ENCODE assay signal across 9 mouse cellular contexts in genomic region chr17:27027460-27028283, GRCm38 (mm10). TPM values are rescaled to one million over a fixed set of nuclear protein-coding genes. Genes with fewer than 3 reads are reported as not detected.
DNase-seq lines count a peak whose midpoint lies in the region; ATAC-seq and TF ChIP-seq lines count a peak whose summit lies in the region.
"Had no signal": no experiment of that assay in that cellular context is flagged by ENCODE, and none has a peak within 500 bp of the region (broad histone marks: within the 10 kb centered on the region; RNA-seq: fewer than 3 reads in every experiment).

No protein-coding gene starts in this region.

- dilution Hi-C loops in CH12.LX (cut with MboI; ENCODE audit: extremely low pct_ligation_motif_present, extremely low pct_unique_long_range_greater_than_20kb, low sequenced_read_pairs): no loop called here

- H3K9ac ChIP-seq in CH12.LX (ENCODE audit: insufficient read depth, low read depth): peak overlapping the region; percentile 83
- H3K9ac ChIP-seq in heart, embryonic 14.5 days (ENCODE audit: low read length): peak overlapping the region; percentile 98
- peak overlapping the region; percentile 93 for H3K9ac ChIP-seq in kidney, postnatal 0 days (ENCODE audit: low read depth, low read length)
- peak overlapping the region; percentile 81 for H3K9ac ChIP-seq in stomach, postnatal 0 days (ENCODE audit: low read length)

- no peak for TF ChIP-seq CTCF in CH12.LX (conservative IDR thresholded peaks at IDR 0.05 in 1 of 2, IDR thresholded peaks at IDR 0.05 in 1 of 2; ENCODE audit: low read depth in 2 of 2, low read length in 2 of 2)
- TF ChIP-seq CTCF in kidney, postnatal 0 days (IDR thresholded peaks at IDR 0.05; ENCODE audit: low read depth): no peak
- no peak for TF ChIP-seq CTCF in stomach, postnatal 0 days (IDR thresholded peaks at IDR 0.05; ENCODE audit: low read depth)

- peak; percentile 54 for DNase-seq in cerebellum, adult 11-12 months
- no peak for DNase-seq in cerebellum, adult 11 months
- peak; percentile 91 for DNase-seq in CH12.LX (ENCODE audit: extremely low read depth)
- DNase-seq in cerebellum, postnatal 36 days: peak; percentile 44 to 47
- DNase-seq in kidney, postnatal 0 days (ENCODE audit: low spot score): peak; percentile 45
- peak; percentile 47 for DNase-seq in stomach, postnatal 0 days (ENCODE audit: low spot score)

- H3K4me1 ChIP-seq in CH12.LX (ENCODE audit: control insufficient read depth in 1 of 2, insufficient read depth in 2 of 2): peaks cover 15 to 36% of the 10 kb centered on the region in 2 experiments
- peaks cover 9 to 14% of the 10 kb centered on the region in 2 experiments; a peak in 3 of 4 replicates for H3K4me1 ChIP-seq in heart, embryonic 14.5 days (ENCODE audit: control insufficient read depth in 2 of 2, insufficient read depth in 2 of 2, low read length in 2 of 2)
- H3K4me1 ChIP-seq in kidney, postnatal 0 days (replicated peaks; ENCODE audit: insufficient read depth, low read length): 0 out of 2 replicates have a peak, but pooled peaks cover 7% of the 10 kb centered on the region
- H3K4me1 ChIP-seq in stomach, postnatal 0 days (replicated peaks; ENCODE audit: control insufficient read depth, insufficient read depth): peaks cover 7% of the 10 kb centered on the region

- WGBS in heart, embryonic 14.5 days: 27% methylated on average over 12 of the region's 12 CpGs
- WGBS in kidney, postnatal 0 days: 15% methylated on average over 12 of the region's 12 CpGs
- 18% methylated on average over 12 of the region's 12 CpGs for WGBS in stomach, postnatal 0 days

- TF ChIP-seq POLR2A in CH12.LX (IDR thresholded peaks at IDR 0.05; ENCODE audit: low read depth, low read length): peak; percentile 34

- H3K9me3 ChIP-seq in CH12.LX (replicated peaks; ENCODE audit: low read length): peaks cover 6% of the 10 kb centered on the region
- H3K9me3 ChIP-seq in heart, embryonic 14.5 days (ENCODE audit: control insufficient read depth, low read length): no peaks in the 10 kb centered on the region
- no peaks in the 10 kb centered on the region for H3K9me3 ChIP-seq in kidney, postnatal 0 days (replicated peaks; ENCODE audit: low read length)
- H3K9me3 ChIP-seq in stomach, postnatal 0 days (ENCODE audit: control insufficient read depth, low read length): no peaks in the 10 kb centered on the region

- TF ChIP-seq RAD21 in CH12.LX (IDR thresholded peaks at IDR 0.05; ENCODE audit: low read depth, low read length): no peak

- no peaks in the 10 kb centered on the region for H3K27me3 ChIP-seq in CH12.LX (replicated peaks)
- H3K27me3 ChIP-seq in heart, embryonic 14.5 days (ENCODE audit: control insufficient read depth, insufficient read depth, low read length): no peaks in the 10 kb centered on the region
- H3K27me3 ChIP-seq in kidney, postnatal 0 days (ENCODE audit: insufficient read depth, low read length): no peaks in the 10 kb centered on the region
- H3K27me3 ChIP-seq in stomach, postnatal 0 days (ENCODE audit: control insufficient read depth, insufficient read depth, low read length): no peaks in the 10 kb centered on the region
- H3K27me3 ChIP-seq: Patski had no signal

- H3K27ac ChIP-seq in CH12.LX (ENCODE audit: insufficient read depth, low read depth): peak overlapping the region; percentile 50
- H3K27ac ChIP-seq in heart, embryonic 14.5 days (replicated peaks in 1 of 2; ENCODE audit: control insufficient read depth in 1 of 2, insufficient read depth in 1 of 2, low read depth in 2 of 2, low read length in 2 of 2): peak overlapping the region; percentile 83 to 84
- H3K27ac ChIP-seq in kidney, postnatal 0 days: peak overlapping the region; percentile 85
- peak overlapping the region; percentile 79 for H3K27ac ChIP-seq in stomach, postnatal 0 days (replicated peaks)

- peak overlapping the region; percentile 70 to 93 (median 87) for H3K4me3 ChIP-seq in CH12.LX (replicated peaks in 1 of 3; ENCODE audit: low read depth in 2 of 3, low read length in 2 of 3, poor library complexity in 1 of 3)
- peak overlapping the region; percentile 84 to 86 for H3K4me3 ChIP-seq in heart, embryonic 14.5 days (ENCODE audit: control insufficient read depth in 1 of 2, insufficient read depth in 1 of 2, low read depth in 1 of 2, low read length in 2 of 2)
- peak overlapping the region; percentile 78 for H3K4me3 ChIP-seq in kidney, postnatal 0 days (replicated peaks; ENCODE audit: low read depth, low read length)
- H3K4me3 ChIP-seq in stomach, postnatal 0 days (ENCODE audit: low read depth, low read length): peak overlapping the region; percentile 62

- peak overlapping the region; percentile 98 for H3K4me2 ChIP-seq in CH12.LX (ENCODE audit: insufficient read depth, low read depth, poor library complexity, severe bottlenecking)
- peak overlapping the region; percentile 94 for H3K4me2 ChIP-seq in heart, embryonic 14.5 days (ENCODE audit: low read length)
- H3K4me2 ChIP-seq in kidney, postnatal 0 days (ENCODE audit: low read length): peak overlapping the region; percentile 96
- peak overlapping the region; percentile 65 for H3K4me2 ChIP-seq in stomach, postnatal 0 days (replicated peaks; ENCODE audit: low read depth)

- ATAC-seq in heart, embryonic 14.5 days (ENCODE audit: insufficient number of reproducible peaks, insufficient read depth, low FRiP score, low read depth): no peak
- ATAC-seq in kidney, postnatal 0 days (replicated peaks; ENCODE audit: low FRiP score, low read depth): 0 out of 2 replicates have a peak, but pooled peaks have one; percentile 1
- peak; percentile 53 for ATAC-seq in megakaryocyte, adult 5-6 weeks (ENCODE audit: poor library complexity, severe bottlenecking)
- ATAC-seq in stomach, postnatal 0 days (ENCODE audit: low FRiP score, low TSS enrichment): peak; percentile 43

- H3K79me2 ChIP-seq in CH12.LX (replicated peaks; ENCODE audit: control insufficient read depth, extremely low read depth, insufficient read depth, poor library complexity, severe bottlenecking): peaks cover 25% of the 10 kb centered on the region

- in situ Hi-C loops in CH12.LX (cut with MboI; ENCODE audit: low pct_ligation_motif_present, low pct_unique_long_range_greater_than_20kb, low sequenced_read_pairs): loop anchor here (25.0 kb wide), 1 partner anchor 485 kb away; the partner anchor contains the start of gene Grm4

- TF ChIP-seq EP300 in CH12.LX (IDR thresholded peaks at IDR 0.05; ENCODE audit: low read length): 0 out of 2 replicates have a peak, but pooled peaks have one; percentile 2
- no peak for TF ChIP-seq EP300 in stomach, postnatal 0 days (optimal IDR thresholded peaks at IDR 0.05)

- H3K36me3 ChIP-seq in CH12.LX (replicated peaks in 1 of 2; ENCODE audit: control insufficient read depth in 1 of 2, insufficient read depth in 1 of 2, low read length in 1 of 2): peaks cover 18 to 48% of the 10 kb centered on the region in 2 experiments
- H3K36me3 ChIP-seq in heart, embryonic 14.5 days (ENCODE audit: control insufficient read depth, insufficient read depth, low read length): peaks cover 36% of the 10 kb centered on the region
- H3K36me3 ChIP-seq in kidney, postnatal 0 days (ENCODE audit: insufficient read depth, low read length): peaks cover 17% of the 10 kb centered on the region; the same call in 1 of the 2 replicates
- peaks cover 6% of the 10 kb centered on the region; the same call in 1 of the 2 replicates for H3K36me3 ChIP-seq in stomach, postnatal 0 days (ENCODE audit: control insufficient read depth, insufficient read depth, low read length)

TF ChIP-seq in CH12.LX, 34 proteins besides CTCF, POLR2A, EP300 and RAD21 (continues in another document):
- TF ChIP-seq MAZ (IDR thresholded peaks at IDR 0.05; ENCODE audit: low read depth, low read length) (peak; percentile 65; the same call in 1 of the 2 replicates), NRF1 (IDR thresholded peaks at IDR 0.05; ENCODE audit: low read depth, low read length) (no peak; the same call in 1 of the 2 replicates), JUN (IDR thresholded peaks at IDR 0.05; ENCODE audit: insufficient read depth, low read depth, low read length) (no peak), GABPA (IDR thresholded peaks at IDR 0.05; ENCODE audit: insufficient replicate concordance, low read depth, low read length) (no peak), USF2 (conservative IDR thresholded peaks at IDR 0.05; ENCODE audit: low read depth, low read length) (no peak), ZMIZ1 (IDR thresholded peaks at IDR 0.05; ENCODE audit: low read depth, low read length) (no peak), IRF4 (IDR thresholded peaks at IDR 0.05; ENCODE audit: low read depth, low read length) (peak; percentile 67; the same call in 1 of the 2 replicates), MEF2A (IDR thresholded peaks at IDR 0.05; ENCODE audit: borderline replicate concordance, low read depth, low read length) (no peak), ELF1 (IDR thresholded peaks at IDR 0.05; ENCODE audit: low read depth, low read length) (no peak; the same call in none of the 2 replicates)

RNA-seq across cellular contexts. Expression of gene Bak1, which starts 1.1 kb away (rescaled TPM):
- 57.3 and 69.8 TPM in 2 replicates for total RNA-seq in CH12.LX (2012; rRNA removed)
- 61.8 and 62.9 TPM in 2 replicates for total RNA-seq in CH12.LX (2014; rRNA removed)
- 123 and 140 TPM in 2 replicates for polyA plus RNA-seq in CH12.LX (2012; ENCODE audit: insufficient read length, low read depth)
- polyA plus RNA-seq in heart, embryonic 14.5 days (2014; fragmentation: Nextera tagmentation; extraction: Ambion mirVana): 8.2 and 10.5 TPM in 2 replicates
- 6.3 and 6.7 TPM in 2 replicates for polyA plus RNA-seq in kidney, postnatal 0 days (2015; fragmentation: Nextera tagmentation; extraction: Ambion mirVana)
- 115 and 120 TPM in 2 replicates for total RNA-seq in megakaryocyte, adult 5-6 weeks (2015)
- 70.4 and 71.5 TPM in 2 replicates for total RNA-seq in megakaryocyte, adult 5-6 weeks (2017)
- polyA plus RNA-seq in stomach, postnatal 0 days (2015; fragmentation: Nextera tagmentation; extraction: Ambion mirVana): 3.5 and 3.6 TPM in 2 replicates

RNA-seq across cellular contexts. Expression of gene Itpr3, which starts 29.4 kb away (rescaled TPM):
- 8.3 and 11.3 TPM in 2 replicates for total RNA-seq in CH12.LX (2012; rRNA removed)
- total RNA-seq in CH12.LX (2014; rRNA removed): 2.5 TPM in 2 replicates
- polyA plus RNA-seq in CH12.LX (2012; ENCODE audit: insufficient read length, low read depth): 8.5 and 9.5 TPM in 2 replicates
- polyA plus RNA-seq in heart, embryonic 14.5 days (2014; fragmentation: Nextera tagmentation; extraction: Ambion mirVana): 1.7 TPM in 2 replicates
- 4.1 and 4.2 TPM in 2 replicates for polyA plus RNA-seq in kidney, postnatal 0 days (2015; fragmentation: Nextera tagmentation; extraction: Ambion mirVana)
- total RNA-seq in megakaryocyte, adult 5-6 weeks (2015): 5.9 and 6.2 TPM in 2 replicates
- total RNA-seq in megakaryocyte, adult 5-6 weeks (2017): 10.9 and 12.2 TPM in 2 replicates
- 5.9 and 6.6 TPM in 2 replicates for polyA plus RNA-seq in stomach, postnatal 0 days (2015; fragmentation: Nextera tagmentation; extraction: Ambion mirVana)

RNA-seq across cellular contexts. Expression of gene Zbtb9, which starts 54.7 kb away (rescaled TPM):
- total RNA-seq in CH12.LX (2012; rRNA removed) (8.1 and 9.0 TPM in 2 replicates), CH12.LX (2014; rRNA removed) (11.0 and 14.3 TPM in 2 replicates)
- polyA plus RNA-seq in CH12.LX (2012; ENCODE audit: insufficient read length, low read depth): 1.1 and 2.0 TPM in 2 replicates
- 6.8 TPM in 2 replicates for polyA plus RNA-seq in heart, embryonic 14.5 days (2014; fragmentation: Nextera tagmentation; extraction: Ambion mirVana)
- polyA plus RNA-seq in kidney, postnatal 0 days (2015; fragmentation: Nextera tagmentation; extraction: Ambion mirVana): 11.1 and 12.1 TPM in 2 replicates
- 4.5 and 4.7 TPM in 2 replicates for total RNA-seq in megakaryocyte, adult 5-6 weeks (2015)
- total RNA-seq in megakaryocyte, adult 5-6 weeks (2017): 13.3 and 14.4 TPM in 2 replicates
- 6.9 and 7.8 TPM in 2 replicates for polyA plus RNA-seq in stomach, postnatal 0 days (2015; fragmentation: Nextera tagmentation; extraction: Ambion mirVana)

Comparison
In these comparisons a context has a peak if more than half of its experiments do, and no peak if none do; other contexts are left out.
1. RNA of gene Bak1, which starts 1.1 kb away (polyA plus RNA-seq): 123 to 140 TPM in CH12.LX; 8.2 to 10.5 TPM in heart, embryonic 14.5 days, 6.3 to 6.7 TPM in kidney, postnatal 0 days and 3.5 to 3.6 TPM in stomach, postnatal 0 days; every median in the first group is over 10 times any median in the second.
2. Peak in every context shown above with its lines, with median percentiles within 50 percentile points of each other: H3K27ac ChIP-seq, H3K4me2 ChIP-seq, H3K4me3 ChIP-seq and H3K9ac ChIP-seq.